Mouse (Mus musculus) kidney, adult 11 months (tissue): Measurements from ENCODE around the gene Jmjd7.

Experiments
- DNase-seq: peaks from one replicate; pipeline ENCODE4 v3.0.0; 2022

The Jmjd7 gene

GRCm38 (mm10) chr2:120013831-120014486 is 13.3 kb upstream of the Jmjd7 start:
- DNase-seq: no peak

GRCm38 (mm10) chr2:120015882-120016281 is 11.4 kb upstream of the Jmjd7 start:
- no peak for DNase-seq

GRCm38 (mm10) chr2:120017599-120017998 is 9.7 kb upstream of the Jmjd7 start:
- DNase-seq: no peak

GRCm38 (mm10) chr2:120024337-120024736 is 2.9 kb upstream of the Jmjd7 start:
- peak; percentile 22 for DNase-seq

- DNase-seq: no peak
Measured at GRCm38 (mm10) chr2:120027950-120028331, 658 bp downstream of the Jmjd7 start.

- DNase-seq: no peak
Measured at GRCm38 (mm10) chr2:120030380-120030779, 3.1 kb downstream of the Jmjd7 start.

- DNase-seq: no peak
Measured at GRCm38 (mm10) chr2:120032726-120033467, 5.6 kb downstream of the Jmjd7 start, which contains the start of gene Pla2g4b. Gene Pla2g4b, plus strand, starts transcription at chr2:120033417.

GRCm38 (mm10) chr2:120033726-120034125 is 6.4 kb downstream of the Jmjd7 start:
- no peak for DNase-seq

- DNase-seq: no peak
Measured at GRCm38 (mm10) chr2:120037744-120038143, 10.5 kb downstream of the Jmjd7 start.

GRCm38 (mm10) chr2:120040991-120041390 is 13.7 kb downstream of the Jmjd7 start:
- no peak for DNase-seq

GRCm38 (mm10) chr2:120044101-120044603 is 16.9 kb downstream of the Jmjd7 start:
- peak; percentile 16 for DNase-seq

GRCm38 (mm10) chr2:120044676-120045075 is 17.4 kb downstream of the Jmjd7 start:
- no peak for DNase-seq

- no peak for DNase-seq
Measured at GRCm38 (mm10) chr2:120046486-120047310, 19.4 kb downstream of the Jmjd7 start.

GRCm38 (mm10) chr2:120048173-120048572 is 20.9 kb downstream of the Jmjd7 start:
- DNase-seq: no peak

- peak; percentile 28 for DNase-seq
Measured at GRCm38 (mm10) chr2:120049632-120050274, 22.5 kb downstream of the Jmjd7 start.

- no peak for DNase-seq
Measured at GRCm38 (mm10) chr2:120051405-120051804, 24.1 kb downstream of the Jmjd7 start.

- no peak for DNase-seq
Measured at GRCm38 (mm10) chr2:120054771-120055552, 27.7 kb downstream of the Jmjd7 start.

- DNase-seq: no peak
Measured at GRCm38 (mm10) chr2:120055923-120056322, 28.6 kb downstream of the Jmjd7 start.

GRCm38 (mm10) chr2:120058818-120059217 is 31.5 kb downstream of the Jmjd7 start:
- no peak for DNase-seq

GRCm38 (mm10) chr2:120059466-120059865 is 32.2 kb downstream of the Jmjd7 start:
- DNase-seq: no peak

- DNase-seq: peak; percentile 67
Measured at GRCm38 (mm10) chr2:120060190-120060589, 32.9 kb downstream of the Jmjd7 start.

GRCm38 (mm10) chr2:120060651-120061050 is 33.4 kb downstream of the Jmjd7 start:
- peak; percentile 65 for DNase-seq
